Mouse (Mus musculus) stomach, postnatal 0 days (tissue): Measurements from ENCODE around the gene Acad10.

Experiments used
- CTCF ChIP-seq: IDR thresholded peaks from 2 replicates; pipeline ENCODE4 v1.5.1; 2016; ENCODE audit warnings: antibody characterized with exemption, low read depth, mild to moderate bottlenecking, moderate library complexity
- EP300 ChIP-seq: optimal IDR thresholded peaks from 2 replicates; pipeline ENCODE3; 2016; ENCODE audit warnings: antibody characterized with exemption

GRCm38 (mm10) chr5:121594714-121595313 is 65.5 kb downstream of the Acad10 start:
- TF ChIP-seq CTCF, result no peak
- no peak for TF ChIP-seq EP300
